Mouse (Mus musculus): ENCODE measurements at regions not wholly inside any gene's neighbourhood (a gene's known extent, or its start where the extent isn't known, plus 50 kb on each side); places are given as distances from the start of the nearest gene placed in this dataset.

DNA sequence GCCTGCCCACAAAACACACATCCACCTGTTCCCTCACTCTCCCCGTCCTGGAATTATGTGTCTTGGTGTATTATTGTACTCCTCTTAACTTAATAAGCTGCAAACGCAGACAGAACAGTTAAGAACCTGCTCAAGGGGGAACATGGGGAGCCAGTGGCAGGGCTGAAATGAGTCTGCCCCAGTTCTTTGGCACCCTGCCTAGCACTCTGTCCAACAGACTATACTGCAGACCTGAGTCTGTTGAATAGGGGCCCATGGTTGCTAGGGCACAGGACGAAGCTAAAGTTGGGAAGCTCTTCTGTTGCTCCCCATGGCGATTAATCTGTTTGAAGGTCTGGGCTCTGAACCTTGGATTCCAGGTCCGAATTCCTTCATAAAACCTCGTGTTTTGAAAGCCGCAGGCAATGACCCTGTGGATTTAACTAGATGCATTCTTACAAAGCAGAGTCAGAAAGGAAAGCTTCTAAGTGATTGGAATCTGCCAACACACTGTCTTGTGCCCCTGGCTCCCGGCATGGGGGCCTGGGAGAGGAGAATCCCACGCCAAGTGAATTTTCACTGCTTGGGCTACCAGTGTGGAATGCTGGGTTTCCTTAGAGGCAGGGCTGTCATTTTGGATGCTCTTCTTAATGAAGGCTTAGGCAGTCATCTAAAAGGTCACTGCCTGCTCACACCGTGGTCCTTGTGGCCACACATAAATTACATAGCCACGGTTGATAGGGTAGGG, 479.3 kb downstream of the Nedd1 start:
- DNase-seq (ENCODE audit: low spot score in 2 of 2), result no peak

DNA sequence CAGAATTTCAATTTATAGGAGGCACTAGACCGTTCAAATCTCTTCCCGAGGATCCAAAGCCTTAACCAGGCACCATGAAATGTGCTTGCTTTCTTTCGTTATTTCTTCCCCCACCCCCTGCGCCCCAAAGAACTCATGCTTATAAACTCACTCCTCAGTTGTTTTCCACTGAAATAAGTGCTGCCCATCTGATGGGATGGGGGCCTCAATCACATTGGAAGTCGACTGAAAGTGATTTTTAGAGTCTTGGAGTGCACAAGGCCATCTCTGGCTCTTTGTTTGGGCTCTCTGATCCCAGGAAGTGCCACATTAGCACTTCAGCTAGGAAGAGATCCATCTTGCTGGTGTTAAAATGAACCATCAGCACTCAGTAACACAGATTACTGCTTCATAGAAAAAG, 484.3 kb downstream of the Nedd1 start:
- DNase-seq (ENCODE audit: low spot score in 2 of 2), result no peak

DNA sequence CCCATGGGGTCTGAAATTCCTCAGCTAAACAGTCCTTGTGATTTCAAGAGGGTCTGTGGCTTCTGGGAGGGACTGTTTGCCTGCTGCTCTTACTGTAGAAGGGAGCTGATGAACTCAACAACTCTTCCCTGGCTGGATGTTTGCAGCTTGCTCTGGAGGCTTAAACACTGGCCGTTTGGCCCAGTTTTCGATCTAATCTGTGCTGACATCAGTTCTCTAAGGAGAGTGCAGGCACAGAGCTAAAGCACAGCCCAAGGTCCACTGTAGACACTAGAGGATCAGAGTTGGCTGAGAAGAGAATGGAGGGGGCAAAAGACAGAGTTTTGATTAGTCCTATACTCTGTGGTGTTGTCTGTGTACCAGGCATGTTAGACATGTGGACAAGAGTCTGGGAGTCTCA, 490.1 kb downstream of the Nedd1 start:
- DNase-seq (ENCODE audit: low spot score in 2 of 2), result no peak

DNA sequence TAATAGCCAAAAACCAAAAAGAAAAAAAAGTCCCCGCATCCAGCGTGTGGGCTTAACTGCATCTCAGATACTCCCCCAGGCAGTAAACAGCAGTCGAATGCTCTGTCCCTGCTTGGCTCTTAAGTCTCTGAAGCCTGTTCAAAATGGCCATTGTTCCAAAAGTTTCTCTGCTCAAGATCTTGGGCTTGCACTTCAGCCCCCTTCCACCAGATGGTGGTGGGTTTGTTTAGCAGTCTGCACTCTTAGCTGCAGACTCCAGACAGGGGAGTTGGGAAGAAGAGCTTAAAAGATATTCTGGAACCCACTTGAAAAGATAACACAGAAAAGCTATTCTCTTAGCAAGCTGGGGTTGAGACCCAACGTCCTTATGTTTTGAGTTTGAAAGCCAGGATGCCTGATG, 496.4 kb downstream of the Nedd1 start:
- DNase-seq (ENCODE audit: low spot score in 2 of 2), result no peak

DNA sequence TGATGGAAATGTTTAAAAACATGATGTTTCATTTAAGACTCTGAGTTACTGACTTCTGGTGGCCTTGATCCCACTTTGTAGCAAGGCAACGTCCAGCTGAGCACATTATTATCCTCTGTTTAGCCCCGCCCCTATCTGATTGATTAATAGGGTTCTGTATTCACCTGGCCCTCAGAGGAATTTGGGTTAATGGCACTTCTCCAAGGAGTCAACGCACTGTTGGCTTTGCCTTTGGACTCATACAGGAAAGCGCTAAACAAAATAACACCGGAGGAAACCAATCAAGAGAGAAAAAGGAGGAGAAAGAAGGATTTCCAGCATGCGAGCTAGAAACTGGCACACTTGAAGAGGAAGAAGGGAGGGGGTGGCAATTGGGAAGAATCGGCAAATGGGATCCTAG, 497.1 kb downstream of the Nedd1 start:
- no peak for DNase-seq (ENCODE audit: low spot score in 2 of 2)

DNA sequence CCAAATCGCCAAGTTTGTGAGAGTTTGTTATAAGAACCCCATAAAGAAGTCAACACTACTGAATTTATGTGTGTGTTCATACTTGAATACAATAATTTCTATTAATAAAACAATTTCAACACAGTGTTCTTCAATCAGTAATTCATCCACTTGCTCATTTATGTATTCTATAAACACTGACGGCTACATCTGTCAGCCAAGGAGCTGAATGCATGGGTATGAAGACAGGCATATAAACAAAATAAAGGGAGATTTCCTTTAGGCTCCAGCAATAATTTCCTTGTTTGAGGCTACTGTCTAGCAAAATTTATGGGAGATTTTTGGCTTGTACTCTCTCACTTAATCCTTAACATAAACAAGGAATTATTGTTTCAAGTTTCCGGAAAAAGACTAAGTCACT, 502.9 kb downstream of the Nedd1 start:
- DNase-seq (ENCODE audit: low spot score in 2 of 2), result no peak

DNA sequence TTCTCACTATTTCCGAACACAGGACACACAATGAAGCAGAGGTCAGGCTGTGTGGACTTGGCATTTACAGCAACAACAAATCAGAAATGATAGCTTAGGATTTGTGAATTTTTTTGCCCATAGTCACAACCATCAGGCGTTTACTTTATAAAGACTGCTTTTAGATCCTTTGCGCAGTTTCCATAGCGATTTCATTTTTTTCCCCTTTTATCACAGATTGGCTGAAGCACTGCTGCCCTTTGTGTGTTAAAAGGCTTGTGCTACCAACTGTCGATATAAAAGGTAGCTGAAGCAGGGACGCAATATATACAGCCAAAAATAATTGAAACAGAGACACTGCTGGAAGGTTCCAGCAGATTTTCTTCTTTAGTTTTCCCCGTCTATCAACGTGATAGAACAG, 551.4 kb downstream of the Nedd1 start:
- no peak for DNase-seq (ENCODE audit: low spot score in 2 of 2)

DNA sequence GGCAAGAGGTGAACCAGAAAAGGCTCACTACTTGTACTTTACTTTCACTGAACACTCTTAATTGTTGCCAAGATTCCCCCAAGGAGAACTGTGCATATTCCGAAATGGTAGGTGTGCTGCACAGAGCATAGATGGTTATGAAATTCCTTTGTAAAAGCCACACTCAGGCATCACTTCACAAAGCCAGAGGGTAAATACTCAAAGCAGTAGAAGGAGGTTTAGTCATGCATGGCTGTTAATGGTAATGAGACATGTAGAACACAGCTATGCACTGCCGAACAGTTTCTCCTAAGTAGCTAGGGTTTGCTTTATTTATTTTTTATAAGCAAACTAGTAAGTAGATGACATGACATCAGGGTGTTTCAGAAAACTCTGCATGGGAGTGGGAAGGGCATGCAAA, 556.2 kb downstream of the Nedd1 start:
- no peak for DNase-seq (ENCODE audit: low spot score in 2 of 2)

DNA sequence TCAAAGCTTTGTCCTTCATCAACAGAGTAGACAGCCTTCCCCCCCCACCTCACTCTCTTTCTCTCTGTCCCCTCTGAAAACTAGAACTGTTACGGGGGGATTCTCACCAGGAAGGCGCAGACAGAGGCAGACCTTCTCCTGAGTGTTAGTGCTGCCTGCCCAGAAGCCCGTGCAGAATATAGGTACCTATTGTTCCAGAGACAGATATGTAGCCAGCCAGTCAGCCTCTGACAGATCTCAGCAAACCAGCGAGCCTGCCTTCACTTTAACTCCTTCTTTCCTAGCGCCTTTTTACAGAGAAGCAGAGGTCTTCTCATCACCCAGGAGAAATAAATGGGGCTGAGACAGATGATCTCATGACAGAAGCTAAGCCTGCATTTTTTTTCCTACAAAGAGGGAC, 557.2 kb downstream of the Nedd1 start:
- no peak for DNase-seq (ENCODE audit: low spot score in 2 of 2)

DNA sequence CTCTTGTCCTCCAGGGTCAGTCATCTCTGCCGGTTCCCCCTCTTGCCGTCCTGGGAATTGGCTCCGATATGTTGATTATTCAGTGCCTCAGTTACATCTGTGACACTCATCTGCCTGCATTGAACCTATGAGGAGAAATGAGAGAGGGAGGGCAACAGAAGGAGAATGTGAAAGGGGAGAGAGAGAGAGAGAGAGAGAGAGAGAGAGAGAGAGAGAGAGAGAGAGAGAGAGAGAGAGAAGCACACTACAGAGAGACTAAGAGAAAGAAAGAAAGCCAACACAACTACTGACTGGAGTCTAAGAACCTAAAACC, 557.6 kb downstream of the Nedd1 start:
- no peak for DNase-seq (ENCODE audit: low spot score in 2 of 2)

DNA sequence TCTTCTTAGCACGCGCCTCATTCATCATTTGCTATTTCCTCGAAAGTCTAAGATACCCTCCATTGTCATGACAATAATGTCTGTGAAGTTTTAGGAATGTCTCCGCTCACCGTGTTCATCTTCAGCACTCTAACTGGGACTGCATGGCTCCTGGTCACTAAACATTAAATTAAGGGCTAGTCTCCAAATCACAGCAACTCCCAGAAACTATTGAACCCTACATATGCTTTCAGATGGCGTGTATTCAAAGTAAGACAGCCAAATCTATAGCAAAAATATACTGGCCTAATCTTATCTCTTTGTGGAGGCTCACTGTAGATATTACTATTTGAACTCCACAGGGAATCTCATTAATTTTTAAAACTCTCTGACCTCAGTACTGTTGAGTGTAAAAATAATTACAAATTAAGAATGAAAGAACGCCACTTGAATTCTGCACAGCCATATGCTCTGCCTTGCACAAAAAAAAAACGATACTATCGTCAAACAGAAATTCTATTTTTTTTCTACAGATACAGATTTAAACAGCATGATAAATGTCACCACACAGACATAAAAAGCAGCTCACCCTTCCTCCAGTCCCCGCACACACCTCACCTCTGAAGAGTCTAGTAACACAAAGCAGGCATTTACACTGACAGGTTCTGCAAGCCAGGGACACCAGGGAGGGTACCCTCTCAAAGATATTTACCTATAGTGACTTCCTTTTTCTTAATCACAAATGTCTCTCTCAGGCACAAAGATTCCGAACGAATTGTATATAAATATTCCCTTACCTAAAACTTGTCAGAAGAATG, 558.2 kb downstream of the Nedd1 start:
- no peak for DNase-seq (ENCODE audit: low spot score in 2 of 2)

DNA sequence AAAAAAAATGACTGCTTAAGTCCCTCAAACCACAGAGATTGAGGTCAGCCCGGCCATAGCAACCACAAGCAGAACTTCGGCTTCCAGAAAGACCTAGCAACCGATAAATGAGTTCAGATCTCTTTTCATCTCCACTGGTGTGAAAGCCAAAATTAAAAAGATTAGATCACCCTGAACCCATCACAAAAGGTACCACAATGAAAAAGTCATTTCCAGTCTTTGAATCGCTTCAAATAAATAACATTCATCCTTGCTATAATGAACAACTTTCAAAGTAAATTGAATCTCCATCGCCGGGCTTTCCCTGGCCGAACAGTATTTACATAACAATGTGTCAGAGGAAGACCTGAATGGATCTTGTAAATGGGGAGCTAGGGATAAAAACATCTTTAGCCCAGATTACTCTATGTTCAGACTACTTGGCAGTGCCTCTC, 559.1 kb downstream of the Nedd1 start:
- DNase-seq (ENCODE audit: low spot score in 2 of 2), result peak in 1 of 2 experiments; percentile 9

DNA sequence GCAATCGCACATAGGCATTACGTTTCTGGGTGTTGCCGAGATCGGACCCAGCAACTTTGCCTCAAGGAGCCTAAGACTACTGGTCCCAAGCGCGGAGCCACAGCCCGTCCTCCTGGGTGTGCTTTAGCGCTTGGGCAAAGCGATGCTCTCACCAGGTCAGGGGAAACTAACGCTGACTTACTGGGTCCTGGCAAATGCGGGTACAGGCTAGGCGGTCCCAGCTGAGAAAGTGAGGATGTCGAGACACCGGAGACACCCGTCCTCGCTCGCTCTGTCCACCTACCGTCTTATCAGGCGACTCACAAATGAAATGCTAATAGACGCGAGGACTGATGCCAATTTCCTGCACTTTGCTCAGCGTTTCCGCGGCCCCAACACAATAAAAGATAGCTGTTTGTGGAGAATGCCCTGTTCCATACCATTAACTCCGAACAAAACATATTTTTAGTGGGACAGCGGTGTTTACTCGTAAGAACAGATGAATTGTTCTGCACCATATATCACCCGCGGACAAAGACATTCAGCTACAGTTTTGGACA, 559.7 kb downstream of the Nedd1 start:
- DNase-seq (ENCODE audit: low spot score in 2 of 2), result peak; percentile 24 to 28

DNA sequence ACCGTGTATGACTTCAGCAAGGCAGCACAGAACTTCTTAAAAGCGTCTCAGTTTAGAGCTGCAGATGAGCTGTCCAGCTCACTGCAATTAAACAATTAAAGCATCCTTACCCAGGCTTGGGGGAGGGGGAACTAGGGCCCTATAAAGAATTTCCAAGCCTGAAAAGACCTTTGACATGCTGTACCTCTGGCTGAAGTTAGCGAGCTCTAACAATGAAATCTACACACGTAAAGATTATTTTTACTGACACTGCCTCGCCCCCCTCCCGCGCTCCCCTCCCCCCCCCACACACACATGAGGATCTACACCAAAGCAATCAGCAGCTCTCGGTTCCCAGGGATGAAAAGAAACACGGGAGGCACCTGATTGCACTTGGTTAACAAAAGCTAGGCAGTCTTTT, 560.7 kb downstream of the Nedd1 start:
- DNase-seq (ENCODE audit: low spot score in 2 of 2), result no peak

DNA sequence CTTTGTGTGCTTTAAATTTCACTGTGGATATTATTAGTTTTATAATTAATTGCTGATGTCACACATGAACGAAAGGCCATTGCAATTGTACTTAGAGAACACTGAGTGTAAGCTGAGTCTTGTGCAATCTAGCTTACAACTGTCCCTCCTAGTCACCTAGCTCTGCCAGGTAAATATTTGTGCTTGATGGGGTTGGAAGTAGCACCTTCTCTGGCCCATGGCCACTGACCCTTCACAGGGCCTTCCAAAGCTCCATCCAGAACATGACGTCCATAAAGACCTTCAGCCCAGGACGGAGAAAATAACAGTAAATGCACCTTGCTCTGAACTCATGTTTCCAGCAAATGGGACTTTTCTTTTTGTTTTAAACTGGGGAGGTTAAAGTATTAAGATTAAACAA, 576.0 kb downstream of the Nedd1 start:
- DNase-seq (ENCODE audit: low spot score in 2 of 2), result no peak

DNA sequence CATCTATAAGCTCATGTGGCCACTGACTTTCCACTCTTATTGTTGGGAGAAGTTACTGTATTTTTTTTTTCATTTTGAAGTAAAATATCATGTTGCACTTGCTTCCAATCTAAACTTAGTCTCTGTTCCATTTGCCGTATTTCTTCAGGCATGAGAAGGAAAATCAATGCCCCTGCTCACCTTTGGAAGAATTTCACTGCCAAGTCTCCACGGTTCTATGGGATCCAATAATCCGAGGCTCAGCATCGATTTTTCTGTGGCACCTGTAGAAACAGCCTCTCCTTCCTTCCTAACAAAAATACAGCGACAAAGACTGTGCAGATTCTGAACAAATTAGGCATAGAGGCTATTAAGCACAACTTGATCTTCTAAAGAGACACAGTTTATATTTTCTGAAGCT, 586.7 kb downstream of the Nedd1 start:
- no peak for DNase-seq (ENCODE audit: low spot score in 2 of 2)

DNA sequence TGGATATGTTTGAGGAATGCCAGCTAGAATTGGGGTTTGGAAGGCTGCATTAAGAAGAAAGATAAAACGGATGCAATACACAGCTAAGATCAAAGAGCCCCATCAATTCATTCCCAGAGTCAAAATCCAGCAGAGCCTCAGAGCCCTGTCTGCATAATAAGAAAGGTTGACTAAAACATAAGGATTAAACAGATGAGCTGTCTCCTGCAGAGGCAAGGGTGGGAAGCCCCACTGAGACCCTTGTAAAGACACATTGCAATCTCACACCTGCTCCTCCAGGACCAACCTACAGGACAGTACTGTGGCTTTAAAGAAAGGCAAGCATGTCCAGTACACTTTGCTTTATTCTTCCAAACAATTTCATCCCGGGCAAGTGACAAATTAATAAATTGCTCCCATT, 609.4 kb downstream of the Nedd1 start:
- no peak for DNase-seq (ENCODE audit: low spot score in 2 of 2)

DNA sequence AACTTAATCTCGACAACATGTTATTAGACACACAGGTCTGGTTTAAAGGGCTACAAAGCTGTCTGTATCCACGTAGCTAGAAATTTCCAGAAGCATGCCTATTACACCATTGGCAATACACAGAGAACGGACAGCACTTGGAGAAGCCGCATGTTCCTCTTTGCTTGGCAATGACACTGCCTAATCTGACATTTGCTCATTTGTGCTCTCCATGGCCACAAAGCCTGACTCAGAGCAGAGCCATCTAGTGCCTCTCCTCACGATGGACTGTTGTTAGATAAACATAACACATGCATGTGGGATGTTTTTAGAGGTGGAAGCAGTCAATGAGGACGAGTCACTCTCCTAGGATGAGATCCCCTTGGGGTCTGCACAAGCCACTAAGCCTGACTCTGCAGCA, 615.9 kb downstream of the Nedd1 start:
- DNase-seq (ENCODE audit: low spot score in 2 of 2), result no peak

DNA sequence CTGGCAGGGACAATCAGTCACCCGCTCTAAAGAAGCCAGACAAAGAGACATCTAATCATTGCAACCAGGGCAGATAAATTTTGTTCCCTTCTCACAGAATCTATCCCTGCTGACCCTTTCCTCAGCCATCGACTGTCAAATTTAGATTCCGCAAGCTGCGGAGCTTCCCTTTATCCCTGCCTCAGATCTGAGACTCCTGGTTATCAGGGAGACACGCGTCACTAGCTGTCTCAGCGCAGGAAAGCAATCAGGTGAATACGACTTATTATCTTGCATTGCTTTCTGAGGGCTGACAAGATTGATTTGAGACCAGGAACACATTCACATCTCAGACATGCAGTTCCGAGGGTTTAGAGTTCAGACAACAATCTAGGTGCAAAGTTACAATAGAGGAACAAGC, 618.3 kb downstream of the Nedd1 start:
- no peak for DNase-seq (ENCODE audit: low spot score in 2 of 2)

DNA sequence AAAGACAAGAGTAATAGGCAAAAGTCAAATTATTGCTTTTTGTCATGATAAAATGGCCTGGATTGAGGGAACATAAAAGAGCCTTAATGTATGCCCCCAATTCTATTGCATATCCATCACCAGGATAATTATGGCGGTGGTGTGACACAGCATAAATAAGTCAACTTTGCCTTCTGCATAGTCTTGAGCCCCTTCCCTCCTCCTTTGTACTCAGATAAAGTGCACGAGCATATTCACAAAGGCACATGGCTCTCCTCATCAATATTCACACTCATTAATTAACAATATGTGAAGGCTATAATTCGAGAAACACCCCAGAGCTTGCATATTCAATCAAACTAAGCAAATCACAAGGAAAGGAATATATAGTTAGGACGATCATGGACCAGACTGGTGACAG, 619.5 kb downstream of the Nedd1 start:
- DNase-seq (ENCODE audit: low spot score in 2 of 2), result no peak

DNA sequence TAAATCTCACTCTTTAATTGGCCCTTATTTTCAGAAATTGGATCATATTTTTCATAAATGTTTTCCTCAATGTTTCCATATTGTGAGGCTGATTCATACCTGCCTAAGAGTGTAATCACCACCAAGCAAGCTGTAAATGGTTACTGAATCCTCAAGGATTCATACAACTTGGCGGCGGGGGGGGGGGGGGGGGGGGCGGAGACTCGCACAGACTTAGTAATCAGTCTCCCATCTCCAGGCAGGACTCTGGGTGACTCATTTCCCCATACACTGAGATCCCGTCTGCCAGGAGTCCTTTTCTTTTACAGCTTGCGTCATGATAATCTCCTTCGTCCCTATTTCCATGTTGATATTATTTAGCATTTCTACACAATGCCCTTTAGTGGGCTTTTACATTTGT, 624.7 kb downstream of the Nedd1 start:
- no peak for DNase-seq (ENCODE audit: low spot score in 2 of 2)

DNA sequence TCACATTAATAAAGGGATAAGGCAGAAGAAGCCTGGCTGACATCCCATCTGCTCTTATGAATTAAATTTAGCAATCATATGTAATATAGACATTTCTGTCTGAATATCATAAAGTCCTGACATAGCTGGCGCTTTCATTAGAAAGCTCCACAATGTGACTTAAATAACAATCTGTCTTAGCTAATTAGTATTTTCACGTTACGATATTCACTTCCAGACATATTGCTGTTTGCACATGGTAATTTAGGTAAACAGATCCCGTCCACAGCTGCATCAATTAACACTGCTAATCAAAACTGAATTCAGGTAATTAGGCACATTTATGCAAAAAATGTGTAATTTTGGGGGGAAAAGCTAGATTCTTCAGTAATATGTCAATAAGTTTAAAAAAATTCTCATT, 625.1 kb downstream of the Nedd1 start:
- DNase-seq (ENCODE audit: low spot score in 2 of 2), result no peak

All from frontal cortex, postnatal 36 days (tissue).